Mouse (Mus musculus) heart, embryonic 10.5 days (tissue): Measurements from ENCODE around the gene Bid. TPM values are rescaled to one million over a fixed set of nuclear protein-coding genes. Genes with fewer than 3 reads are reported as not detected.

Source experiments
- DNase-seq: peaks from one replicate; pipeline ENCODE4 v3.0.0-alpha.2; 2017; ENCODE audit warnings: low spot score
- H3K27ac ChIP-seq: fragments of 300-500 bp; sonication (generic); 2 replicates; pipeline ENCODE4 v1.5.1; 2016; ENCODE audit warnings: mild to moderate bottlenecking
- H3K27me3 ChIP-seq: fragments of 300-500 bp; sonication (generic); 2 replicates; pipeline ENCODE4 v1.6.1; 2016; ENCODE audit warnings: mild to moderate bottlenecking; ENCODE audit not compliant: poor library complexity, insufficient read depth, severe bottlenecking
- H3K36me3 ChIP-seq: fragments of 300-500 bp; sonication (generic); 2 replicates; pipeline ENCODE4 v1.6.1; 2016; ENCODE audit warnings: mild to moderate bottlenecking, moderate library complexity
- H3K4me1 ChIP-seq: fragments of 300-500 bp; sonication (generic); 2 replicates; pipeline ENCODE4 v1.6.1; 2016; ENCODE audit warnings: mild to moderate bottlenecking
- H3K4me3 ChIP-seq: fragments of 300-500 bp; sonication (generic); 2 replicates; pipeline ENCODE4 v1.5.1; 2016; ENCODE audit warnings: mild to moderate bottlenecking, moderate library complexity
- H3K9me3 ChIP-seq: fragments of 300-500 bp; sonication (generic); 2 replicates; pipeline ENCODE4 v1.6.1; 2016; ENCODE audit warnings: mild to moderate bottlenecking, moderate library complexity
- WGBS: fragments of 180-500 bp; shearing (Covaris S2); methylation state at CpG from one replicate; pipeline ENCODE4 v1.1.7; 2016; 5-methylcytosine and 5-hydroxymethylcytosine counted together
- polyA plus RNA-seq: library from polyadenylated mRNA; unstranded; fragments of >200 nt; fragmentation: Nextera tagmentation; extraction: Ambion mirVana; gene quantifications from 2 replicates; pipeline ENCODE4 v1.2.1, GENCODE M21; 2016

Bid gene
- polyA plus RNA-seq, 1 experiment from 2014 or later = 16.5 TPM

GRCm38 (mm10) chr6:120943551-120943950, 26.9 kb upstream of the Bid start:
- Histone ChIP-seq H3K4me3 (no peak overlapping the region), H3K9me3 (no peaks in the 10 kb centered on the region), H3K27ac (no peak overlapping the region), H3K36me3 (peaks cover 41% of the 10 kb centered on the region), H3K27me3 (no peaks in the 10 kb centered on the region), H3K4me1 (peaks cover under 1% of the 10 kb centered on the region; the same call in 1 of the 2 replicates)
- no peak for DNase-seq
- 75% methylated on average over 10 of the region's 10 CpGs for WGBS

- WGBS = 76% methylated on average over 2 of the region's 2 CpGs
- peaks cover 36% of the 10 kb centered on the region for H3K36me3 ChIP-seq
- no peaks in the 10 kb centered on the region for H3K27me3 ChIP-seq
- H3K27ac ChIP-seq = no peak overlapping the region
- peaks cover 4% of the 10 kb centered on the region; the same call in 1 of the 2 replicates for H3K4me1 ChIP-seq
- H3K9me3 ChIP-seq = no peaks in the 10 kb centered on the region
- no peak for DNase-seq
- H3K4me3 ChIP-seq = no peak overlapping the region
Measured at GRCm38 (mm10) chr6:120943079-120943478, 26.4 kb upstream of the Bid start.

- Histone ChIP-seq H3K4me3 (no peak overlapping the region), H3K9me3 (no peaks in the 10 kb centered on the region), H3K27me3 (no peaks in the 10 kb centered on the region), H3K4me1 (peaks cover 4% of the 10 kb centered on the region; the same call in 1 of the 2 replicates), H3K27ac (no peak overlapping the region), H3K36me3 (peaks cover 29% of the 10 kb centered on the region)
- no peak for DNase-seq
- WGBS = 95% methylated on average over 13 of the region's 13 CpGs
Measured at GRCm38 (mm10) chr6:120941575-120941974, 24.9 kb upstream of the Bid start.

GRCm38 (mm10) chr6:120941084-120941481, 24.4 kb upstream of the Bid start:
- Histone ChIP-seq H3K27me3 (no peaks in the 10 kb centered on the region), H3K36me3 (peaks cover 27% of the 10 kb centered on the region), H3K4me1 (peaks cover 4% of the 10 kb centered on the region; the same call in 1 of the 2 replicates), H3K9me3 (no peaks in the 10 kb centered on the region), H3K27ac (no peak overlapping the region), H3K4me3 (no peak overlapping the region)
- 89% methylated on average over 7 of the region's 7 CpGs for WGBS
- DNase-seq = no peak

- Histone ChIP-seq H3K4me1 (peaks cover 10% of the 10 kb centered on the region), H3K36me3 (peaks cover 23% of the 10 kb centered on the region; the same call in 1 of the 2 replicates), H3K27me3 (no peaks in the 10 kb centered on the region), H3K4me3 (no peak overlapping the region), H3K9me3 (no peaks in the 10 kb centered on the region), H3K27ac (no peak overlapping the region)
- 85% methylated on average over 7 of the region's 7 CpGs for WGBS
- no peak for DNase-seq
Measured at GRCm38 (mm10) chr6:120940446-120941083, 23.9 kb upstream of the Bid start.

- Histone ChIP-seq H3K4me3 (no peak overlapping the region), H3K9me3 (no peaks in the 10 kb centered on the region), H3K27me3 (no peaks in the 10 kb centered on the region), H3K4me1 (peaks cover 11% of the 10 kb centered on the region), H3K36me3 (peaks cover 25% of the 10 kb centered on the region), H3K27ac (no peak overlapping the region)
- no peak for DNase-seq
- 78% methylated on average over 3 of the region's 3 CpGs for WGBS
Measured at GRCm38 (mm10) chr6:120939783-120940182, 23.1 kb upstream of the Bid start.

- Histone ChIP-seq H3K9me3 (no peaks in the 10 kb centered on the region), H3K27me3 (no peaks in the 10 kb centered on the region), H3K27ac (no peak overlapping the region), H3K36me3 (peaks cover 30% of the 10 kb centered on the region), H3K4me1 (peaks cover 11% of the 10 kb centered on the region), H3K4me3 (no peak overlapping the region)
- WGBS = 87% methylated on average over 12 of the region's 12 CpGs
- no peak for DNase-seq
Measured at GRCm38 (mm10) chr6:120938763-120939450, 22.3 kb upstream of the Bid start.

- peaks cover 37% of the 10 kb centered on the region for H3K36me3 ChIP-seq
- no peaks in the 10 kb centered on the region for H3K9me3 ChIP-seq
- H3K4me1 ChIP-seq = peaks cover 11% of the 10 kb centered on the region
- 79% methylated on average over 11 of the region's 11 CpGs for WGBS
- H3K27me3 ChIP-seq = no peaks in the 10 kb centered on the region
- no peak overlapping the region for H3K27ac ChIP-seq
- no peak overlapping the region for H3K4me3 ChIP-seq
- DNase-seq = no peak
Measured at GRCm38 (mm10) chr6:120937999-120938608, 21.5 kb upstream of the Bid start.

- no peak for DNase-seq
- 73% methylated on average over 16 of the region's 16 CpGs for WGBS
- Histone ChIP-seq H3K27me3 (no peaks in the 10 kb centered on the region), H3K9me3 (no peaks in the 10 kb centered on the region), H3K4me1 (peaks cover 19% of the 10 kb centered on the region), H3K4me3 (no peak overlapping the region), H3K27ac (no peak overlapping the region), H3K36me3 (peaks cover 46% of the 10 kb centered on the region)
Measured at GRCm38 (mm10) chr6:120937104-120937617, 20.5 kb upstream of the Bid start.

GRCm38 (mm10) chr6:120934176-120934575, 17.5 kb upstream of the Bid start:
- Histone ChIP-seq H3K27ac (no peak overlapping the region), H3K27me3 (no peaks in the 10 kb centered on the region), H3K9me3 (no peaks in the 10 kb centered on the region), H3K4me1 (peaks cover 19% of the 10 kb centered on the region), H3K36me3 (peaks cover 55% of the 10 kb centered on the region), H3K4me3 (no peak overlapping the region)
- 66% methylated on average over 4 of the region's 4 CpGs for WGBS
- DNase-seq = no peak

- H3K36me3 ChIP-seq = peaks cover 55% of the 10 kb centered on the region
- DNase-seq = no peak
- 88% methylated on average over 7 of the region's 7 CpGs for WGBS
- H3K4me1 ChIP-seq = peaks cover 19% of the 10 kb centered on the region
- no peak overlapping the region for H3K4me3 ChIP-seq
- no peaks in the 10 kb centered on the region for H3K9me3 ChIP-seq
- H3K27ac ChIP-seq = no peak overlapping the region
- H3K27me3 ChIP-seq = no peaks in the 10 kb centered on the region
Measured at GRCm38 (mm10) chr6:120933670-120934069, 17.0 kb upstream of the Bid start.

- peaks cover 55% of the 10 kb centered on the region for H3K36me3 ChIP-seq
Measured at GRCm38 (mm10) chr6:120932597-120932996, 15.9 kb upstream of the Bid start.

More at GRCm38 (mm10) chr6:120932597-120932996, 15.9 kb upstream of the Bid start:
- Histone ChIP-seq H3K9me3 (no peaks in the 10 kb centered on the region), H3K27me3 (no peaks in the 10 kb centered on the region), H3K4me3 (no peak overlapping the region), H3K27ac (0 out of 2 replicates have a peak overlapping the region, but pooled peaks have one; percentile 2), H3K4me1 (peaks cover 15% of the 10 kb centered on the region)
- WGBS = 70% methylated on average over 12 of the region's 12 CpGs
- DNase-seq = no peak
